Mouse (Mus musculus) bone marrow, adult 2 months (tissue): ENCODE measurements at regions not wholly inside any gene's neighbourhood (a gene's known extent, or its start where the extent isn't known, plus 50 kb on each side); places are given as distances from the start of the nearest gene placed in this dataset.

Source experiments
- H3K27ac ChIP-seq: fragments of 200-500 bp; 2 replicates; pipeline ENCODE4 v1.5.1; 2012; ENCODE audit warnings: low read depth, mild to moderate bottlenecking, control low read depth, inconsistent platforms, low read length; ENCODE audit not compliant: control insufficient read depth, poor library complexity, insufficient read depth
- H3K4me1 ChIP-seq: fragments of 200-500 bp; 2 replicates; pipeline ENCODE4 v1.6.1; 2011; ENCODE audit warnings: low read length; ENCODE audit not compliant: control insufficient read depth, insufficient read depth
- H3K4me3 ChIP-seq: fragments of 200-500 bp; replicated peaks from 2 replicates; pipeline ENCODE3; 2011; ENCODE audit warnings: mild to moderate bottlenecking, low read depth, low read length, control low read depth; ENCODE audit not compliant: control insufficient read depth
- CTCF ChIP-seq: fragments of 200-500 bp; IDR thresholded peaks from 2 replicates; pipeline ENCODE4 v1.5.1; 2011; ENCODE audit warnings: low read length, control low read depth; ENCODE audit not compliant: control insufficient read depth, insufficient read depth
- POLR2A ChIP-seq: fragments of 200-500 bp; IDR thresholded peaks from 2 replicates; pipeline ENCODE4 v1.6.1; 2011; ENCODE audit warnings: low read depth, mild to moderate bottlenecking, control low read depth, low read length, borderline replicate concordance; ENCODE audit not compliant: control insufficient read depth
- WGBS: fragments of 180-500 bp; shearing (Covaris S2); methylation state at CpG from one replicate; pipeline ENCODE4 v1.1.7; 2018; 5-methylcytosine and 5-hydroxymethylcytosine counted together

- Histone ChIP-seq H3K4me3 (no peak overlapping the region), H3K27ac (no peak overlapping the region), H3K4me1 (no peaks in the 10 kb centered on the region)
- TF ChIP-seq CTCF (no peak), POLR2A (no peak)
- 71% methylated on average over 8 of the region's 8 CpGs for WGBS
These were observed 126.2 kb upstream of the Nrip1 start for GRCm38 (mm10) chr16:76499686-76500400.

GRCm38 (mm10) chr16:76498233-76498632 lies 124.6 kb upstream of the Nrip1 start:
- no peak for TF ChIP-seq POLR2A
- no peak for TF ChIP-seq CTCF
- Histone ChIP-seq H3K27ac (no peak overlapping the region), H3K4me3 (no peak overlapping the region), H3K4me1 (no peaks in the 10 kb centered on the region)
- whole genome bisulfite sequencing = 69% methylated on average over 2 of the region's 2 CpGs

- H3K27ac ChIP-seq = no peak overlapping the region
- TF ChIP-seq POLR2A (no peak), CTCF (no peak)
- no peaks in the 10 kb centered on the region for H3K4me1 ChIP-seq
- no peak overlapping the region for H3K4me3 ChIP-seq
- 90% methylated on average over 12 of the region's 12 CpGs for WGBS
These were observed 123.6 kb upstream of the Nrip1 start for GRCm38 (mm10) chr16:76497041-76497808.

- 86% methylated on average over 5 of the region's 5 CpGs for WGBS
- no peak for TF ChIP-seq CTCF
- no peak for TF ChIP-seq POLR2A
- no peak overlapping the region for H3K27ac ChIP-seq
- H3K4me3 ChIP-seq = no peak overlapping the region
- H3K4me1 ChIP-seq = no peaks in the 10 kb centered on the region
These were observed 109.8 kb upstream of the Nrip1 start for GRCm38 (mm10) chr16:76483419-76483818.

- H3K4me1 ChIP-seq = no peaks in the 10 kb centered on the region
- TF ChIP-seq POLR2A (no peak), CTCF (no peak)
- H3K4me3 ChIP-seq = no peak overlapping the region
- 89% methylated on average over 4 of the region's 4 CpGs for WGBS
- no peak overlapping the region for H3K27ac ChIP-seq
These were observed 108.3 kb upstream of the Nrip1 start for GRCm38 (mm10) chr16:76481966-76482365.

GRCm38 (mm10) chr16:76477474-76477873 lies 103.8 kb upstream of the Nrip1 start:
- Histone ChIP-seq H3K4me1 (no peaks in the 10 kb centered on the region), H3K27ac (no peak overlapping the region), H3K4me3 (no peak overlapping the region)
- WGBS = 50% methylated on average over 8 of the region's 8 CpGs
- TF ChIP-seq POLR2A = no peak
- no peak for TF ChIP-seq CTCF

- 84% methylated on average over 6 of the region's 6 CpGs for WGBS
- H3K4me1 ChIP-seq = no peaks in the 10 kb centered on the region
These were observed 100.9 kb upstream of the Nrip1 start for GRCm38 (mm10) chr16:76474481-76474880.

GRCm38 (mm10) chr16:76472386-76472785 lies 98.8 kb upstream of the Nrip1 start:
- TF ChIP-seq CTCF (no peak), POLR2A (no peak)
- H3K4me3 ChIP-seq = no peak overlapping the region
- H3K27ac ChIP-seq = no peak overlapping the region
- H3K4me1 ChIP-seq = no peaks in the 10 kb centered on the region
- 66% methylated on average over 3 of the region's 3 CpGs for WGBS

More at GRCm38 (mm10) chr16:76474481-76474880, 100.9 kb upstream of the Nrip1 start:
- Histone ChIP-seq H3K4me3 (no peak overlapping the region), H3K27ac (no peak overlapping the region)
- no peak for TF ChIP-seq CTCF
- no peak for TF ChIP-seq POLR2A
